Comparison of ENCODE assay signal across 22 mouse cellular contexts in the genomic region with DNA sequence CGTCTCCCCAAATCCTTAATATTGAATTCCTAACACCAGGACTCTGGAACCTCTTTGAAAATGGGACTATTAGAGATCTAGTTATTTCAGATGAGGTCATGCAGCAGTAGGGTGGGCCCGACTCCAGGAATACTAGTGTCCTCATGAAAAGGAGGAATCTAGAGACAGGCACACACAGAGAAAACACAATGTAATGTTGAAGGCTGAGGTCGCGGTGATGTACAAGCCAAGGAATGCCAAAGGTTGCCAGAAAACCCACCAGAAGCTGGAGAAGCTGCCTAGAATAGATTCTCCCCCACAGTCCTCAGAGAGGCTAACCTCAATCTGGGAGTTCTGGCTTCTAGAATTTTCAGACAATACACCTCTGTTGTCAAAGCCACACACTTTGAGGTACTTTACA.
DNase-seq lines count a peak whose midpoint lies in the region; ATAC-seq and TF ChIP-seq lines count a peak whose summit lies in the region.
"Had no signal": no experiment of that assay in that cellular context is flagged by ENCODE, and none has a peak within 500 bp of the region (broad histone marks: within the 10 kb centered on the region; RNA-seq: fewer than 3 reads in every experiment).

No protein-coding gene starts in this region.

- no peaks in the 10 kb centered on the region for H3K4me1 ChIP-seq in liver, postnatal 0 days (ENCODE audit: insufficient read depth)
- H3K4me1 ChIP-seq: forebrain, embryonic 10.5 days; hindbrain, embryonic 10.5 days; liver, embryonic 12.5 days; megakaryocyte, embryonic 14.5 days; midbrain, embryonic 13.5 days had no signal

- no peak overlapping the region for H3K9ac ChIP-seq in liver, postnatal 0 days (replicated peaks)
- H3K9ac ChIP-seq: liver, embryonic 12.5 days; midbrain, embryonic 13.5 days had no signal

- no peaks in the 10 kb centered on the region for H3K27me3 ChIP-seq in liver, postnatal 0 days (ENCODE audit: insufficient read depth, low read length)
- H3K27me3 ChIP-seq: liver, embryonic 12.5 days; midbrain, embryonic 13.5 days had no signal

- ATAC-seq in liver, postnatal 0 days = no peak
- no peak for ATAC-seq in cerebellum, adult (ENCODE audit: insufficient number of reproducible peaks, low FRiP score, low TSS enrichment)
- ATAC-seq: forebrain, embryonic 16.5 days; intestine, postnatal 0 days; liver, embryonic 12.5 days; midbrain, embryonic 13.5 days had no signal

- no peak overlapping the region for H3K27ac ChIP-seq in liver, postnatal 0 days (ENCODE audit: low read depth)
- H3K27ac ChIP-seq: forebrain, embryonic 10.5 days; heart, adult 2 months; hindbrain, embryonic 10.5 days; liver, embryonic 12.5 days; midbrain, embryonic 13.5 days had no signal

- DNase-seq in heart, postnatal 4 days = peak; percentile 49
- DNase-seq in heart, adult 11 months = no peak
- peak; percentile 88 for DNase-seq in Muller cell, postnatal 12 days (ENCODE audit: inconsistent ontology term)
- peak; percentile 40 for DNase-seq in gastrocnemius, postnatal 14 days
- peak; percentile 50 for DNase-seq in testis, postnatal 10 days (ENCODE audit: low spot score)
- no peak for DNase-seq in liver, postnatal 0 days
- no peak for DNase-seq in kidney, adult 8-10 months
- DNase-seq: adrenal gland, postnatal 14 days; cerebellum, adult 9-10 months; heart, adult 2 months; lung, adult 2 months; lung, postnatal 36 days; thymus, adult 18-20 months; thymus, postnatal 36 days had no signal

- intact Hi-C loops in gastrocnemius, postnatal 14 days (cut with DNase I; ENCODE audit: low total_unique reads) = no loop called here

- WGBS in liver, postnatal 0 days (ENCODE audit: insufficient replicate concordance) = 80% methylated on average over 4 of the region's 4 CpGs

- no peak for TF ChIP-seq EP300 in liver, postnatal 0 days (IDR thresholded peaks at IDR 0.05; ENCODE audit: low read depth)

- H3K4me2 ChIP-seq in liver, postnatal 0 days (ENCODE audit: low read depth, low read length) = no peak overlapping the region
- H3K4me2 ChIP-seq: liver, embryonic 12.5 days; midbrain, embryonic 13.5 days had no signal

- TF ChIP-seq CTCF in liver, postnatal 0 days (IDR thresholded peaks at IDR 0.05; ENCODE audit: low read depth) = no peak

- H3K4me3 ChIP-seq in liver, postnatal 0 days (ENCODE audit: low read depth, low read length) = no peak overlapping the region
- H3K4me3 ChIP-seq: forebrain, embryonic 10.5 days; heart, adult 2 months; hindbrain, embryonic 10.5 days; liver, embryonic 12.5 days; megakaryocyte, embryonic 14.5 days; midbrain, embryonic 13.5 days had no signal

- H3K36me3 ChIP-seq in liver, postnatal 0 days (replicated peaks; ENCODE audit: insufficient read depth, low read length) = peaks cover 31% of the 10 kb centered on the region

- no peaks in the 10 kb centered on the region for H3K9me3 ChIP-seq in liver, postnatal 0 days (ENCODE audit: low read length)
- H3K9me3 ChIP-seq: forebrain, embryonic 10.5 days; hindbrain, embryonic 10.5 days; liver, embryonic 12.5 days; midbrain, embryonic 13.5 days had no signal

Comparison
In these comparisons a context has a peak if more than half of its experiments do, and no peak if none do; other contexts are left out.
1. DNase-seq: peak in heart, postnatal 4 days (single experiment), Muller cell, postnatal 12 days (single experiment), gastrocnemius, postnatal 14 days (single experiment) and testis, postnatal 10 days (single experiment); none in heart, adult 11 months (single experiment), liver, postnatal 0 days (single experiment) and kidney, adult 8-10 months (0 of 2).